In the genomic region with DNA sequence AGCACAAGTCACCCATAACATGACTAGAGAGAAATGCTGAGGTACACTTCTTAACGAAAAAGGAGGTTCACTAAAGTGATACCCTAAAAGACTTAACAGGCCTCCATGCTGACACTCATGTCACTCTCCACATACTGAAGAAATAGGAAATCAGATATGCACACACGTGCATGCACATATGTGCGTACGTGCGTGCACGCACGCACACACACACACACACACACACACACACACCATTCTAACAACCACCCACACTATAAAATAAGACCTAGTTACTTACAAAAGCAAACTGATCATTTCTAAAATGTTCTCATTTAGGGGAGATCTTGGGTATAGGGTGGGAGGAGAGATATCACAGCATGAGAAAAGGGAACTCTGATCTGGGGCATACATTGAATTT, we compare ENCODE assay signal across 11 mouse cellular contexts. TPM values are rescaled to one million over a fixed set of nuclear protein-coding genes. Genes with fewer than 3 reads are reported as not detected.
DNase-seq lines count a peak whose midpoint lies in the region; ATAC-seq and TF ChIP-seq lines count a peak whose summit lies in the region.
"Had no signal": no experiment of that assay in that cellular context is flagged by ENCODE, and none has a peak within 500 bp of the region (broad histone marks: within the 10 kb centered on the region; RNA-seq: fewer than 3 reads in every experiment).

No protein-coding gene starts in this region.

- no peaks in the 10 kb centered on the region for H3K36me3 ChIP-seq in heart, embryonic 12.5 days
- H3K36me3 ChIP-seq in midbrain, embryonic 10.5 days: no peaks in the 10 kb centered on the region
- no peaks in the 10 kb centered on the region for H3K36me3 ChIP-seq in midbrain, embryonic 11.5 days (ENCODE audit: control insufficient read depth, insufficient read depth, low read length)
- no peaks in the 10 kb centered on the region for H3K36me3 ChIP-seq in intestine, postnatal 0 days (ENCODE audit: control insufficient read depth, insufficient read depth)
- no peaks in the 10 kb centered on the region for H3K36me3 ChIP-seq in stomach, embryonic 16.5 days (ENCODE audit: control insufficient read depth, insufficient read depth, low read length)

- DNase-seq in heart, adult 18-20 months: no peak
- DNase-seq in midbrain, embryonic 10.5 days (ENCODE audit: low spot score): no peak
- no peak for DNase-seq in midbrain, embryonic 11.5 days (ENCODE audit: low spot score, missing footprints)
- no peak for DNase-seq in cerebellum, adult 2 months
- no peak for DNase-seq in ovary, postnatal 10 days (ENCODE audit: low spot score)
- DNase-seq: adrenal gland, adult 2 months; thymus, postnatal 14 days had no signal

- H3K4me1 ChIP-seq in heart, embryonic 12.5 days (replicated peaks): peaks cover under 1% of the 10 kb centered on the region
- H3K4me1 ChIP-seq in midbrain, embryonic 10.5 days: peaks cover 10% of the 10 kb centered on the region
- H3K4me1 ChIP-seq in midbrain, embryonic 11.5 days (ENCODE audit: control insufficient read depth, insufficient read depth, low read length): no peaks in the 10 kb centered on the region
- H3K4me1 ChIP-seq in intestine, postnatal 0 days (replicated peaks; ENCODE audit: control insufficient read depth, insufficient read depth, low read length): no peaks in the 10 kb centered on the region
- no peaks in the 10 kb centered on the region for H3K4me1 ChIP-seq in stomach, embryonic 16.5 days (ENCODE audit: control insufficient read depth, insufficient read depth, low read length)
- no peaks in the 10 kb centered on the region for H3K4me1 ChIP-seq in cerebellum, adult 2 months (ENCODE audit: control insufficient read depth, insufficient read depth, low read length)

- H3K4me2 ChIP-seq in heart, embryonic 12.5 days: peak overlapping the region; percentile 49
- no peak overlapping the region for H3K4me2 ChIP-seq in midbrain, embryonic 11.5 days
- peak overlapping the region; percentile 97 for H3K4me2 ChIP-seq in intestine, postnatal 0 days (replicated peaks; ENCODE audit: low read depth)
- 0 out of 2 replicates have a peak overlapping the region, but pooled peaks have one; percentile 87 for H3K4me2 ChIP-seq in stomach, embryonic 16.5 days (ENCODE audit: low read depth, low read length)

- no peaks in the 10 kb centered on the region for H3K9me3 ChIP-seq in heart, embryonic 12.5 days (replicated peaks)
- no peaks in the 10 kb centered on the region for H3K9me3 ChIP-seq in midbrain, embryonic 10.5 days (replicated peaks)
- no peaks in the 10 kb centered on the region for H3K9me3 ChIP-seq in midbrain, embryonic 11.5 days (ENCODE audit: control insufficient read depth, low read length)
- H3K9me3 ChIP-seq in intestine, postnatal 0 days (ENCODE audit: control insufficient read depth): no peaks in the 10 kb centered on the region
- H3K9me3 ChIP-seq in stomach, embryonic 16.5 days (replicated peaks; ENCODE audit: control insufficient read depth, low read length): no peaks in the 10 kb centered on the region

- 92% methylated on average over 7 of the region's 7 CpGs for WGBS in heart, embryonic 12.5 days
- WGBS in midbrain, embryonic 10.5 days: 92% methylated on average over 7 of the region's 7 CpGs
- WGBS in midbrain, embryonic 11.5 days: 91% methylated on average over 7 of the region's 7 CpGs
- 95% methylated on average over 7 of the region's 7 CpGs for WGBS in intestine, postnatal 0 days
- WGBS in stomach, embryonic 16.5 days: 96% methylated on average over 7 of the region's 7 CpGs
- WGBS in cerebellum, adult 2 months: 98% methylated on average over 7 of the region's 7 CpGs

- H3K4me3 ChIP-seq in heart, embryonic 12.5 days: 0 out of 2 replicates have a peak overlapping the region, but pooled peaks have one; percentile 13
- H3K4me3 ChIP-seq in midbrain, embryonic 10.5 days: 0 out of 2 replicates have a peak overlapping the region, but pooled peaks have one; percentile 81
- no peak overlapping the region for H3K4me3 ChIP-seq in midbrain, embryonic 11.5 days (ENCODE audit: low read depth, low read length)
- no peak overlapping the region; the same call in 1 of the 2 replicates for H3K4me3 ChIP-seq in intestine, postnatal 0 days (ENCODE audit: low read depth, low read length)
- no peak overlapping the region for H3K4me3 ChIP-seq in stomach, embryonic 16.5 days (replicated peaks; ENCODE audit: low read length)
- H3K4me3 ChIP-seq in cerebellum, adult 2 months (replicated peaks; ENCODE audit: insufficient read depth, low read depth, low read length): no peak overlapping the region

- no peaks in the 10 kb centered on the region for H3K27me3 ChIP-seq in heart, embryonic 12.5 days (replicated peaks)
- peaks cover 23% of the 10 kb centered on the region for H3K27me3 ChIP-seq in midbrain, embryonic 10.5 days (ENCODE audit: low read depth, poor library complexity, severe bottlenecking)
- no peaks in the 10 kb centered on the region for H3K27me3 ChIP-seq in midbrain, embryonic 11.5 days (ENCODE audit: control insufficient read depth, insufficient read depth, low read length)
- no peaks in the 10 kb centered on the region for H3K27me3 ChIP-seq in intestine, postnatal 0 days (replicated peaks; ENCODE audit: control insufficient read depth, insufficient read depth, low read length)
- H3K27me3 ChIP-seq in stomach, embryonic 16.5 days (ENCODE audit: control insufficient read depth, insufficient read depth, low read length): no peaks in the 10 kb centered on the region
- H3K27me3 ChIP-seq in cerebellum, adult 2 months (ENCODE audit: control insufficient read depth, insufficient read depth, low read length): no peaks in the 10 kb centered on the region; the same call in 1 of the 2 replicates

- no peak for ATAC-seq in heart, embryonic 12.5 days (ENCODE audit: insufficient number of reproducible peaks, low FRiP score)
- ATAC-seq in midbrain, embryonic 11.5 days (ENCODE audit: low FRiP score): no peak
- no peak for ATAC-seq in intestine, postnatal 0 days
- ATAC-seq in stomach, embryonic 16.5 days (ENCODE audit: insufficient read depth, low FRiP score): no peak

- H3K27ac ChIP-seq in heart, embryonic 12.5 days (ENCODE audit: poor library complexity, severe bottlenecking): no peak overlapping the region
- no peak overlapping the region for H3K27ac ChIP-seq in midbrain, embryonic 10.5 days (replicated peaks)
- no peak overlapping the region for H3K27ac ChIP-seq in midbrain, embryonic 11.5 days (ENCODE audit: low read depth, low read length)
- no peak overlapping the region for H3K27ac ChIP-seq in intestine, postnatal 0 days (ENCODE audit: low read depth, low read length)
- H3K27ac ChIP-seq in stomach, embryonic 16.5 days (ENCODE audit: low read length): no peak overlapping the region
- no peak overlapping the region for H3K27ac ChIP-seq in cerebellum, adult 2 months (ENCODE audit: insufficient read depth, low read length)
- H3K27ac ChIP-seq: kidney, postnatal 0 days had no signal

- no peak for TF ChIP-seq CTCF in intestine, postnatal 0 days (IDR thresholded peaks at IDR 0.05; ENCODE audit: low read depth)
- no peak for TF ChIP-seq CTCF in cerebellum, adult 2 months (IDR thresholded peaks at IDR 0.05; ENCODE audit: borderline replicate concordance, insufficient read depth, low read depth, low read length)

- TF ChIP-seq POLR2A in cerebellum, adult 2 months (IDR thresholded peaks at IDR 0.05; ENCODE audit: borderline replicate concordance, insufficient read depth, low read length): no peak

- H3K9ac ChIP-seq in heart, embryonic 12.5 days: no peak overlapping the region
- no peak overlapping the region for H3K9ac ChIP-seq in midbrain, embryonic 11.5 days (ENCODE audit: low read length)
- no peak overlapping the region for H3K9ac ChIP-seq in intestine, postnatal 0 days (ENCODE audit: low read depth, low read length)
- no peak overlapping the region for H3K9ac ChIP-seq in stomach, embryonic 16.5 days (ENCODE audit: low read length)

RNA-seq across cellular contexts. Expression of a gene that starts 1.1 kb away (rescaled TPM):
- 50.0 and 51.1 TPM in 2 replicates for polyA plus RNA-seq in heart, embryonic 12.5 days (2016; fragmentation: Nextera tagmentation; extraction: Ambion mirVana)
- 100 to 1,000 TPM; 116 to 138 TPM for total RNA-seq in heart, adult 18-20 months (2021)
- 9.9 and 10.9 TPM in 2 replicates for polyA plus RNA-seq in midbrain, embryonic 10.5 days (2016; fragmentation: Nextera tagmentation; extraction: Ambion mirVana)
- 14.3 and 16.1 TPM in 2 replicates for polyA plus RNA-seq in midbrain, embryonic 11.5 days (2014; fragmentation: Nextera tagmentation; extraction: Ambion mirVana)
- polyA plus RNA-seq in intestine, postnatal 0 days (2015; fragmentation: Nextera tagmentation; extraction: Ambion mirVana): 51.6 and 55.2 TPM in 2 replicates
- 26.6 and 39.2 TPM in 2 replicates for polyA plus RNA-seq in stomach, embryonic 16.5 days (2015; fragmentation: Nextera tagmentation; extraction: Ambion mirVana)
- 55.7 and 56.3 TPM in 2 replicates for polyA plus RNA-seq in cerebellum, adult 2 months (2012; rRNA removed)

RNA-seq across cellular contexts. Expression of a gene that starts 48.8 kb away (rescaled TPM):
- 32.7 and 34.7 TPM in 2 replicates for polyA plus RNA-seq in heart, embryonic 12.5 days (2016; fragmentation: Nextera tagmentation; extraction: Ambion mirVana)
- under 1 TPM in 1 of 2 experiments, not detected in 1; 0.10 TPM for total RNA-seq in heart, adult 18-20 months (2021)
- 1.8 and 2.0 TPM in 2 replicates for polyA plus RNA-seq in midbrain, embryonic 10.5 days (2016; fragmentation: Nextera tagmentation; extraction: Ambion mirVana)
- polyA plus RNA-seq in midbrain, embryonic 11.5 days (2014; fragmentation: Nextera tagmentation; extraction: Ambion mirVana): 1.4 and 1.9 TPM in 2 replicates
- 4.8 TPM in 2 replicates for polyA plus RNA-seq in intestine, postnatal 0 days (2015; fragmentation: Nextera tagmentation; extraction: Ambion mirVana)
- polyA plus RNA-seq in stomach, embryonic 16.5 days (2015; fragmentation: Nextera tagmentation; extraction: Ambion mirVana): 21.9 and 23.0 TPM in 2 replicates
- polyA plus RNA-seq in cerebellum, adult 2 months (2012; rRNA removed): 2.5 and 3.1 TPM in 2 replicates

Comparison
In these comparisons a context has a peak if more than half of its experiments do, and no peak if none do; other contexts are left out.
1. H3K4me3 ChIP-seq: peak in heart, embryonic 12.5 days (single experiment) and midbrain, embryonic 10.5 days (single experiment); none in midbrain, embryonic 11.5 days (single experiment), intestine, postnatal 0 days (single experiment), stomach, embryonic 16.5 days (single experiment) and cerebellum, adult 2 months (single experiment).